Mouse (Mus musculus) ES-Bruce4 (cell line): ENCODE measurements around the gene Slc22a3.

Experiments used
- CTCF ChIP-seq: IDR thresholded peaks from one replicate; pipeline ENCODE4 v1.8.1; 2011; ENCODE audit warnings: low read depth, low read length
- POLR2A ChIP-seq: IDR thresholded peaks from one replicate; pipeline ENCODE4 v1.8.1; 2011; ENCODE audit warnings: low read length; ENCODE audit not compliant: insufficient read depth

DNA sequence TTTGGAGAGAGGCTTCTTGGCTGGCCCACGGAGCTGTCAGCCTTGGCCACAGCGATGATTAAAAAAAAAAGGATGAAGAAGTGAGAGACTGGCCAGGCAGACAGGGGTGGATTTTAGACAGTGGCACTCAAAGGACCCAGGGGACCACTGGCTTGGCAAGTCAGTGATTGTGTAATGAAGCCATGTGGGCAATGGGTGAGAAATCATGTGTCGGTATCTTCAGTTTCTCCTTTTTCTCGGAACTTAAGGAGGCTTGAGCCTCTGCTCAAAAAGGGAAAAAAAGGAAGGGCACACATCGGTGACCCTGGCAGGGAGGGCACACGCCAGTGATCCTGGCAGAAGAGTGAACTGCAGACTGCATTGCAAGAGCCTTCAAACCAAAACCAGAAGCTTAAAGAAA is 10.7 kb upstream of the Slc22a3 start:
- TF ChIP-seq CTCF (no peak), POLR2A (no peak)
